Mouse (Mus musculus): ENCODE data around the gene 1700029P11Rik. TPM values are rescaled to one million over a fixed set of nuclear protein-coding genes. Genes with fewer than 3 reads are reported as not detected.

Gene 1700029P11Rik
- polyA plus RNA-seq, 1 experiment: not detected

DNA sequence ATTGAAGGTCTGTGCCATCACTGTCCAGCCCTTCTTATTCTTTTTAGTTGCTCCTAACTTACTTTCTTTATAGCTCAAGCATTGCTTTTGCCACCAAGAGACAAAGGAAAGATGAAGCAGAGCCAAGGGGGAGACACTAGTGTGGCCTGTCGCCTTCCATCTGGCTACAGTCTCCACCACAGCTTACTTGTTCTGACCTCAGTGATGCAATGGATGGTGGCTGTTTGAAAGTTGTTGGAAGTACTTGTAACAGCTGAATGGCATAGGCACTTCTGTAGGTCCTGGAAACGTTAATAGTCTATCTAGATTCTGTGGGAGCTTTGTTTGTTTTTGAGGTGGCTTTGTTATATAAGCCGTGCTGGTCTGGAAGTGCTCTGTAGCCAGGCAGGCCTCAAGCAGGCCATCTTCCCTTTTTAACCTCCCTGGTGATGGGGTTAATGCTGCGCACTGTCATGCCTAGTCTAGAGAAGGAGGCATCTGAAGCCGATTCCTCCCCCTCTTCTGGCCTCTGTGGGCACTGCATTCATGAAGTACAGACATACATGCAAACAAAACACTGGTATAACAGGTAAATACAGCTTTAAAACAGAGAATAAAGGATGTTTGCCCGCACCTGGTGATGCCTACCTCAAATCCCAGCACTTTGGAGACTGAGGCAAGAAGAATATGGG is 43.8 kb downstream of the 1700029P11Rik start:
- H3K4me3 ChIP-seq (ENCODE audit: insufficient read depth, poor library complexity, severe bottlenecking): no peak overlapping the region

GRCm38 (mm10) chr15:82027276-82027675 is 46.9 kb downstream of the 1700029P11Rik start:
- no peaks in the 10 kb centered on the region for H3K27me3 ChIP-seq (ENCODE audit: control insufficient read depth, insufficient read depth, insufficient read length)
- TF ChIP-seq CTCF (IDR thresholded peaks at IDR 0.05; ENCODE audit: control insufficient read depth, insufficient read depth, insufficient read length): no peak
- no peak for TF ChIP-seq MYOG (IDR thresholded peaks at IDR 0.05; ENCODE audit: control insufficient read depth, extremely low read depth, insufficient read length)
- TF ChIP-seq FOSL1 (IDR thresholded peaks at IDR 0.05; ENCODE audit: insufficient read depth, low read length, poor library complexity, severe bottlenecking): no peak
- TF ChIP-seq MAX (IDR thresholded peaks at IDR 0.05): no peak
- no peak for TF ChIP-seq USF1 (IDR thresholded peaks at IDR 0.05; ENCODE audit: low read depth)
- no peak for TF ChIP-seq CEBPB (IDR thresholded peaks at IDR 0.05; ENCODE audit: low read depth)
- no peak for TF ChIP-seq MYOD1 (IDR thresholded peaks at IDR 0.05; ENCODE audit: control insufficient read depth, insufficient read length, low read depth)
- no peak overlapping the region for H3ac ChIP-seq (ENCODE audit: control insufficient read depth, insufficient read length, low read depth)
- H3K79me3 ChIP-seq (ENCODE audit: low read depth): no peaks in the 10 kb centered on the region
- H3K79me2 ChIP-seq (ENCODE audit: control insufficient read depth, insufficient read depth): no peaks in the 10 kb centered on the region
- H3K36me3 ChIP-seq (ENCODE audit: control insufficient read depth, insufficient read depth): peaks cover 93% of the 10 kb centered on the region
- H3K4me3 ChIP-seq (ENCODE audit: insufficient read depth, poor library complexity, severe bottlenecking): no peak overlapping the region

More for the DNA sequence above, 43.8 kb downstream of the 1700029P11Rik start:
- no peaks in the 10 kb centered on the region for H3K27me3 ChIP-seq (ENCODE audit: control insufficient read depth, insufficient read depth, insufficient read length)
- TF ChIP-seq MYOG (IDR thresholded peaks at IDR 0.05; ENCODE audit: control insufficient read depth, extremely low read depth, insufficient read length): no peak
- TF ChIP-seq MYOD1 (IDR thresholded peaks at IDR 0.05; ENCODE audit: control insufficient read depth, insufficient read length, low read depth): no peak
- no peak for TF ChIP-seq USF1 (IDR thresholded peaks at IDR 0.05; ENCODE audit: low read depth)
- TF ChIP-seq CEBPB (IDR thresholded peaks at IDR 0.05; ENCODE audit: low read depth): no peak
- no peak for TF ChIP-seq FOSL1 (IDR thresholded peaks at IDR 0.05; ENCODE audit: insufficient read depth, low read length, poor library complexity, severe bottlenecking)
- no peak for TF ChIP-seq MAX (IDR thresholded peaks at IDR 0.05)
- no peak for TF ChIP-seq CTCF (IDR thresholded peaks at IDR 0.05; ENCODE audit: control insufficient read depth, insufficient read depth, insufficient read length)
- peaks cover 83% of the 10 kb centered on the region for H3K36me3 ChIP-seq (ENCODE audit: control insufficient read depth, insufficient read depth)
- no peak overlapping the region for H3ac ChIP-seq (ENCODE audit: control insufficient read depth, insufficient read length, low read depth)
- no peaks in the 10 kb centered on the region for H3K79me3 ChIP-seq (ENCODE audit: low read depth)
- peaks cover 1% of the 10 kb centered on the region for H3K79me2 ChIP-seq (ENCODE audit: control insufficient read depth, insufficient read depth)

GRCm38 (mm10) chr15:82027726-82028125 is 47.4 kb downstream of the 1700029P11Rik start:
- no peak overlapping the region for H3K4me3 ChIP-seq (ENCODE audit: insufficient read depth, poor library complexity, severe bottlenecking)
- no peak overlapping the region for H3ac ChIP-seq (ENCODE audit: control insufficient read depth, insufficient read length, low read depth)
- H3K36me3 ChIP-seq (ENCODE audit: control insufficient read depth, insufficient read depth): peaks cover 92% of the 10 kb centered on the region
- H3K27me3 ChIP-seq (ENCODE audit: control insufficient read depth, insufficient read depth, insufficient read length): no peaks in the 10 kb centered on the region
- no peaks in the 10 kb centered on the region for H3K79me2 ChIP-seq (ENCODE audit: control insufficient read depth, insufficient read depth)
- no peak for TF ChIP-seq MYOD1 (IDR thresholded peaks at IDR 0.05; ENCODE audit: control insufficient read depth, insufficient read length, low read depth)
- TF ChIP-seq CTCF (IDR thresholded peaks at IDR 0.05; ENCODE audit: control insufficient read depth, insufficient read depth, insufficient read length): no peak
- no peak for TF ChIP-seq MYOG (IDR thresholded peaks at IDR 0.05; ENCODE audit: control insufficient read depth, extremely low read depth, insufficient read length)
- no peak for TF ChIP-seq USF1 (IDR thresholded peaks at IDR 0.05; ENCODE audit: low read depth)
- no peak for TF ChIP-seq MAX (IDR thresholded peaks at IDR 0.05)
- no peak for TF ChIP-seq FOSL1 (IDR thresholded peaks at IDR 0.05; ENCODE audit: insufficient read depth, low read length, poor library complexity, severe bottlenecking)
- TF ChIP-seq CEBPB (IDR thresholded peaks at IDR 0.05; ENCODE audit: low read depth): no peak
- no peaks in the 10 kb centered on the region for H3K79me3 ChIP-seq (ENCODE audit: low read depth)

Other genes starting within 250 kb of the 1700029P11Rik start
- gene Zc3h7b, start 235.5 kb upstream of the 1700029P11Rik start, polyA plus RNA-seq (2012; fragmentation: generic; extraction: Trizol): 46.9 TPM
- gene Rangap1, start 235.0 kb upstream of the 1700029P11Rik start, polyA plus RNA-seq (2012; fragmentation: generic; extraction: Trizol): 233 TPM
- gene Tef, start 178.1 kb upstream of the 1700029P11Rik start, polyA plus RNA-seq (2012; fragmentation: generic; extraction: Trizol): 32.6 TPM
- gene Tob2, start 121.7 kb upstream of the 1700029P11Rik start, polyA plus RNA-seq (2012; fragmentation: generic; extraction: Trizol): 37.5 TPM
- gene Phf5a, start 108.6 kb upstream of the 1700029P11Rik start, polyA plus RNA-seq (2012; fragmentation: generic; extraction: Trizol): 156 TPM
- gene Aco2, start 108.2 kb upstream of the 1700029P11Rik start, polyA plus RNA-seq (2012; fragmentation: generic; extraction: Trizol): 368 TPM
- gene Polr3h, start 54.3 kb upstream of the 1700029P11Rik start, polyA plus RNA-seq (2012; fragmentation: generic; extraction: Trizol): 164 TPM
- gene Csdc2, start 43.8 kb upstream of the 1700029P11Rik start, polyA plus RNA-seq (2012; fragmentation: generic; extraction: Trizol): 1.7 TPM
- 66.6 TPM for gene Pmm1, start 19.6 kb upstream of the 1700029P11Rik start, polyA plus RNA-seq (2012; fragmentation: generic; extraction: Trizol)
- 53.7 TPM for gene Xrcc6, start 7.3 kb downstream of the 1700029P11Rik start, polyA plus RNA-seq (2012; fragmentation: generic; extraction: Trizol)
- 56.6 TPM for gene Desi1, start 53.3 kb downstream of the 1700029P11Rik start, polyA plus RNA-seq (2012; fragmentation: generic; extraction: Trizol)
- gene Snu13, start 67.1 kb downstream of the 1700029P11Rik start, polyA plus RNA-seq (2012; fragmentation: generic; extraction: Trizol): 238 TPM
- gene 4930407I10Rik, start 78.6 kb downstream of the 1700029P11Rik start, polyA plus RNA-seq (2012; fragmentation: generic; extraction: Trizol): not detected
- not detected for gene Mei1, start 89.5 kb downstream of the 1700029P11Rik start, polyA plus RNA-seq (2012; fragmentation: generic; extraction: Trizol)
- 20.2 TPM for gene Ccdc134, start 147.4 kb downstream of the 1700029P11Rik start, polyA plus RNA-seq (2012; fragmentation: generic; extraction: Trizol)
- 180 TPM for gene Srebf2, start 166.6 kb downstream of the 1700029P11Rik start, polyA plus RNA-seq (2012; fragmentation: generic; extraction: Trizol)
- 0.06 TPM for gene Shisa8, start 232.3 kb downstream of the 1700029P11Rik start, polyA plus RNA-seq (2012; fragmentation: generic; extraction: Trizol)
- gene Tnfrsf13c, start 243.8 kb downstream of the 1700029P11Rik start, polyA plus RNA-seq (2012; fragmentation: generic; extraction: Trizol): 0.16 TPM